ENCODE assay signal across 9 mouse cellular contexts in the genomic region with DNA sequence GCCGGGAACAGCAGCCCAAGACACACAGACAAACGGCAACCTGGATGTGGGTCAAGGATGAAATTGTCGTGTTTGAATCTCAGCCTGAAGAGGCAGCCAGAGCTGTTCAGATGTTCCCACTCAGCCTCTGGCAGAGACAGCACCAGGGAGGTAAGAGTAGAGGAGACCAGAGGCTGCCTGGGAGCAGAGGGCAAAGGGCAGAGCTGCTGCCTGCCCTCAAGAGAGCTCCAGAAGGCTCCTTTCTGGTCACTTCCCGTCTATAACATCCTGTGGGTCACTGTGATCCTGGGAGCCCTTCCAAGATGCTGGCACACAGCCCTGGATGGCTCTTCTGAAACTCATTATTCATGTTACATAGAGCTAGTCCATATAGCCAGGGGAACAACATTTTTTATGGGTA.
A peak's percentile ranks its signal among the peaks of the same experiment; 100 is the strongest.
DNase-seq lines count a peak whose midpoint lies in the region; ATAC-seq lines count a peak whose summit lies in the region.
"Had no signal": no experiment of that assay in that cellular context is flagged by ENCODE, and none has a peak within 500 bp of the region (broad histone marks: within the 10 kb centered on the region; RNA-seq: fewer than 3 reads in every experiment).

No protein-coding gene starts in this region.

- H3K9me3 ChIP-seq in heart, embryonic 14.5 days (ENCODE audit: control insufficient read depth, low read length): no peaks in the 10 kb centered on the region
- H3K9me3 ChIP-seq in hindbrain, embryonic 12.5 days (replicated peaks): no peaks in the 10 kb centered on the region
- no peaks in the 10 kb centered on the region for H3K9me3 ChIP-seq in limb, embryonic 15.5 days
- H3K9me3 ChIP-seq: embryonic facial prominence, embryonic 12.5 days had no signal

- H3K36me3 ChIP-seq in heart, embryonic 14.5 days (ENCODE audit: control insufficient read depth, insufficient read depth, low read length): no peaks in the 10 kb centered on the region
- H3K36me3 ChIP-seq in hindbrain, embryonic 12.5 days: no peaks in the 10 kb centered on the region
- no peaks in the 10 kb centered on the region for H3K36me3 ChIP-seq in limb, embryonic 15.5 days
- H3K36me3 ChIP-seq: embryonic facial prominence, embryonic 12.5 days had no signal

- no peak overlapping the region for H3K9ac ChIP-seq in heart, embryonic 14.5 days (ENCODE audit: low read length)
- no peak overlapping the region for H3K9ac ChIP-seq in hindbrain, embryonic 12.5 days
- no peak overlapping the region for H3K9ac ChIP-seq in limb, embryonic 15.5 days
- H3K9ac ChIP-seq: embryonic facial prominence, embryonic 12.5 days had no signal

- ATAC-seq in heart, embryonic 14.5 days (ENCODE audit: insufficient number of reproducible peaks, insufficient read depth, low FRiP score, low read depth): no peak
- ATAC-seq in hindbrain, embryonic 12.5 days (ENCODE audit: low FRiP score): no peak
- peak; percentile 61; the same call in 1 of the 2 replicates for ATAC-seq in limb, embryonic 15.5 days (ENCODE audit: insufficient number of reproducible peaks, low FRiP score, low TSS enrichment, low read depth)

- WGBS in heart, embryonic 14.5 days: 38% methylated on average over 4 of the region's 4 CpGs
- WGBS in hindbrain, embryonic 12.5 days: 46% methylated on average over 4 of the region's 4 CpGs
- WGBS in limb, embryonic 15.5 days: 30% methylated on average over 4 of the region's 4 CpGs

- no peak overlapping the region for H3K4me3 ChIP-seq in heart, embryonic 14.5 days (ENCODE audit: control insufficient read depth in 1 of 2, insufficient read depth in 1 of 2, low read depth in 1 of 2, low read length in 2 of 2)
- no peak overlapping the region for H3K4me3 ChIP-seq in hindbrain, embryonic 12.5 days
- H3K4me3 ChIP-seq in limb, embryonic 15.5 days: no peak overlapping the region
- H3K4me3 ChIP-seq: embryonic facial prominence, embryonic 12.5 days had no signal

- H3K4me1 ChIP-seq in heart, embryonic 14.5 days (ENCODE audit: control insufficient read depth in 2 of 2, insufficient read depth in 2 of 2, low read length in 2 of 2): peaks cover 6 to 9% of the 10 kb centered on the region in 2 experiments
- peaks cover 4% of the 10 kb centered on the region; the same call in 1 of the 2 replicates for H3K4me1 ChIP-seq in hindbrain, embryonic 12.5 days
- peaks cover 35% of the 10 kb centered on the region for H3K4me1 ChIP-seq in limb, embryonic 15.5 days

- DNase-seq in heart, adult 8-10 months (ENCODE audit: low spot score): no peak
- peak; percentile 57 for DNase-seq in adrenal gland, postnatal 14 days
- DNase-seq in frontal cortex, postnatal 14 days (ENCODE audit: low spot score in 2 of 2): no peak
- DNase-seq in urinary bladder, postnatal 36 days (ENCODE audit: low spot score in 2 of 2): no peak
- DNase-seq in frontal cortex, postnatal 36 days (ENCODE audit: low spot score in 2 of 2): no peak

- no peak overlapping the region for H3K4me2 ChIP-seq in heart, embryonic 14.5 days (ENCODE audit: low read length)
- H3K4me2 ChIP-seq in hindbrain, embryonic 12.5 days (replicated peaks): no peak overlapping the region
- H3K4me2 ChIP-seq in limb, embryonic 15.5 days: no peak overlapping the region
- H3K4me2 ChIP-seq: embryonic facial prominence, embryonic 12.5 days had no signal

- H3K27me3 ChIP-seq in heart, embryonic 14.5 days (ENCODE audit: control insufficient read depth, insufficient read depth, low read length): no peaks in the 10 kb centered on the region
- no peaks in the 10 kb centered on the region for H3K27me3 ChIP-seq in hindbrain, embryonic 12.5 days
- no peaks in the 10 kb centered on the region for H3K27me3 ChIP-seq in limb, embryonic 15.5 days
- H3K27me3 ChIP-seq: embryonic facial prominence, embryonic 12.5 days had no signal

- peak overlapping the region; percentile 47 to 58; a peak in 2 of 4 replicates for H3K27ac ChIP-seq in heart, embryonic 14.5 days (replicated peaks in 1 of 2; ENCODE audit: control insufficient read depth in 1 of 2, insufficient read depth in 1 of 2, low read depth in 2 of 2, low read length in 2 of 2)
- 0 out of 2 replicates have a peak overlapping the region, but pooled peaks have one; percentile 35 for H3K27ac ChIP-seq in hindbrain, embryonic 12.5 days
- peak overlapping the region; percentile 81 for H3K27ac ChIP-seq in limb, embryonic 15.5 days
- H3K27ac ChIP-seq: embryonic facial prominence, embryonic 12.5 days had no signal
